Mouse (Mus musculus): Measurements from ENCODE around the gene Cdkal1.

DNA sequence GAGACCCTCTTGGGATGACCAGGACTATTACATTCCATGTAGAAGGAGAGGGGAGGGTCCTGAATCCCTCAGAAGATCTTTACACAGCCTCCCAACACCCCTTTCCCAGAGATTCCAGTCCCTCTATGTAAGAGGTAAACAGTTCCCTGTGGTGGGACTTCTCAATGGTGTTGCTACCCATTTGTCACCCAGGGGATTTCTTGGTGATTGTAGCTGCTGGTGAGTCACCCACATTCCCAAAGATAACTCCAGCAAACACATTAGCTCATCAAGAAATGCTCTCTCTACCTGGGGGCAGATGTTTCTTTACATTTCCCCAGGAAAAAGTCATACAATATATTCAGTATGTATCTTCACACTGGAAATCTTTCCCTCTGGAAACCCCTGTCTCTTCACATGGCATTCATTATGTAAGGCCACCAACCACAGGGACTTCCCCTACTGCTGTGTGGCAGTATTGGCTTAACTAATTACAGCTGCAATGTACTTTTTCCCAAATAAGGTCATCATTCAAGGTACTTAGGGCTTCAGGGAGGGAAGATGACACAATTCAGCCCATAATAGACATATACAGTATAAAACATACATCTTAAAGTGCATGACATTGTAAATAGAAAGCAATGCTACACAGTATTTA is 636.8 kb downstream of the Cdkal1 start:
- TF ChIP-seq CTCF (IDR thresholded peaks at IDR 0.05; ENCODE audit: control insufficient read depth, insufficient read depth, insufficient read length) (no peak), MYOD1 (IDR thresholded peaks at IDR 0.05; ENCODE audit: control insufficient read depth, insufficient read length, low read depth) (no peak), USF1 (IDR thresholded peaks at IDR 0.05; ENCODE audit: low read depth) (no peak), MAX (IDR thresholded peaks at IDR 0.05) (no peak), CEBPB (IDR thresholded peaks at IDR 0.05; ENCODE audit: low read depth) (no peak)
